Mouse (Mus musculus) retina, postnatal 7 days (tissue): ENCODE data around the gene Cdca7.

Source experiments
- DNase-seq: peaks from one replicate; pipeline ENCODE4 v3.0.0-alpha.2; 2012; ENCODE audit warnings: low read depth, low spot score

Cdca7 gene

GRCm38 (mm10) chr2:72491650-72492049, 15.7 kb downstream of the Cdca7 start:
- no peak for DNase-seq

- DNase-seq: no peak
Measured at GRCm38 (mm10) chr2:72493039-72493438, 17.1 kb downstream of the Cdca7 start.

GRCm38 (mm10) chr2:72499074-72499721, 23.2 kb downstream of the Cdca7 start:
- no peak for DNase-seq

- DNase-seq: no peak
Measured at GRCm38 (mm10) chr2:72499782-72500411, 23.9 kb downstream of the Cdca7 start.

GRCm38 (mm10) chr2:72502041-72502813, 26.3 kb downstream of the Cdca7 start:
- DNase-seq: no peak

- DNase-seq: no peak
Measured at GRCm38 (mm10) chr2:72503646-72504045, 27.7 kb downstream of the Cdca7 start.

GRCm38 (mm10) chr2:72507855-72508635, 32.1 kb downstream of the Cdca7 start:
- DNase-seq: no peak

GRCm38 (mm10) chr2:72508891-72509290, 32.9 kb downstream of the Cdca7 start:
- no peak for DNase-seq

- DNase-seq: no peak
Measured at GRCm38 (mm10) chr2:72515526-72515925, 39.6 kb downstream of the Cdca7 start.

- peak; percentile 72 for DNase-seq
Measured at GRCm38 (mm10) chr2:72515971-72516719, 40.2 kb downstream of the Cdca7 start.

GRCm38 (mm10) chr2:72516720-72517089, 40.7 kb downstream of the Cdca7 start:
- DNase-seq: no peak

- DNase-seq: no peak
Measured at GRCm38 (mm10) chr2:72524022-72524421, 48.1 kb downstream of the Cdca7 start.

- no peak for DNase-seq
Measured at GRCm38 (mm10) chr2:72525556-72525955, 49.6 kb downstream of the Cdca7 start.

GRCm38 (mm10) chr2:72529026-72529357, 53.0 kb downstream of the Cdca7 start:
- DNase-seq: no peak

- peak; percentile 27 for DNase-seq
Measured at GRCm38 (mm10) chr2:72529358-72530319, 53.7 kb downstream of the Cdca7 start.

GRCm38 (mm10) chr2:72535889-72536288, 59.9 kb downstream of the Cdca7 start:
- no peak for DNase-seq
